12 mouse cellular contexts compared by ENCODE assay signal in genomic region chr7:128332896-128333295, GRCm38 (mm10). TPM values are rescaled to one million over a fixed set of nuclear protein-coding genes. Genes with fewer than 3 reads are reported as not detected.
DNase-seq lines count a peak whose midpoint lies in the region; ATAC-seq and TF ChIP-seq lines count a peak whose summit lies in the region.
"Had no signal": no experiment of that assay in that cellular context is flagged by ENCODE, and none has a peak within 500 bp of the region (broad histone marks: within the 10 kb centered on the region; RNA-seq: fewer than 3 reads in every experiment).

No protein-coding gene starts in this region.

- 38% methylated on average over 1 of the region's 1 CpGs for WGBS in kidney, embryonic 15.5 days
- WGBS in lung, postnatal 0 days: 55% methylated on average over 1 of the region's 1 CpGs
- 76% methylated on average over 1 of the region's 1 CpGs for WGBS in hindbrain, embryonic 11.5 days
- WGBS in forebrain, embryonic 10.5 days: 63% methylated on average over 1 of the region's 1 CpGs
- WGBS in forebrain, embryonic 13.5 days: 94% methylated on average over 1 of the region's 1 CpGs

- peak; percentile 46 for TF ChIP-seq CTCF in lung, postnatal 0 days (IDR thresholded peaks at IDR 0.05)

- H3K4me2 ChIP-seq in kidney, embryonic 15.5 days: no peak overlapping the region
- no peak overlapping the region for H3K4me2 ChIP-seq in lung, postnatal 0 days (replicated peaks; ENCODE audit: low read depth, low read length)
- H3K4me2 ChIP-seq in hindbrain, embryonic 11.5 days (replicated peaks; ENCODE audit: low read depth, low read length): no peak overlapping the region
- no peak overlapping the region for H3K4me2 ChIP-seq in forebrain, embryonic 13.5 days
- H3K4me2 ChIP-seq: embryonic facial prominence, embryonic 13.5 days; heart, embryonic 13.5 days; midbrain, embryonic 13.5 days had no signal

- no peaks in the 10 kb centered on the region for H3K27me3 ChIP-seq in kidney, embryonic 15.5 days
- no peaks in the 10 kb centered on the region for H3K27me3 ChIP-seq in lung, postnatal 0 days (replicated peaks; ENCODE audit: insufficient read depth, low read length)
- H3K27me3 ChIP-seq in hindbrain, embryonic 11.5 days (ENCODE audit: control insufficient read depth, insufficient read depth, low read length): no peaks in the 10 kb centered on the region
- no peaks in the 10 kb centered on the region for H3K27me3 ChIP-seq in forebrain, embryonic 10.5 days (ENCODE audit: poor library complexity, severe bottlenecking)
- H3K27me3 ChIP-seq in forebrain, embryonic 13.5 days: no peaks in the 10 kb centered on the region
- H3K27me3 ChIP-seq: embryonic facial prominence, embryonic 13.5 days; heart, embryonic 13.5 days; midbrain, embryonic 13.5 days had no signal

- TF ChIP-seq EP300 in lung, postnatal 0 days (IDR thresholded peaks at IDR 0.05): no peak

- no peaks in the 10 kb centered on the region for H3K36me3 ChIP-seq in kidney, embryonic 15.5 days
- H3K36me3 ChIP-seq in lung, postnatal 0 days (ENCODE audit: insufficient read depth, low read length): no peaks in the 10 kb centered on the region
- H3K36me3 ChIP-seq in hindbrain, embryonic 11.5 days (ENCODE audit: control insufficient read depth, insufficient read depth, low read length): no peaks in the 10 kb centered on the region
- no peaks in the 10 kb centered on the region for H3K36me3 ChIP-seq in forebrain, embryonic 10.5 days (replicated peaks)
- no peaks in the 10 kb centered on the region for H3K36me3 ChIP-seq in forebrain, embryonic 13.5 days (ENCODE audit: poor library complexity, severe bottlenecking)
- H3K36me3 ChIP-seq: embryonic facial prominence, embryonic 13.5 days; heart, embryonic 13.5 days; midbrain, embryonic 13.5 days had no signal

- peak; percentile 4 for DNase-seq in urinary bladder, postnatal 14 days (ENCODE audit: low spot score)
- DNase-seq in urinary bladder, postnatal 10 days (ENCODE audit: low spot score): no peak
- DNase-seq in lung, postnatal 0 days (ENCODE audit: low spot score): peak; percentile 77
- DNase-seq in hindbrain, embryonic 11.5 days (ENCODE audit: low spot score): no peak
- DNase-seq in frontal cortex, adult 2 months (ENCODE audit: extremely low spot score in 1 of 2, low spot score in 1 of 2): no peak
- DNase-seq in forebrain, embryonic 10.5 days (ENCODE audit: extremely low spot score, low spot score): no peak
- DNase-seq: thymus, postnatal 36 days had no signal

- H3K4me1 ChIP-seq in kidney, embryonic 15.5 days: peaks cover 13% of the 10 kb centered on the region
- no peaks in the 10 kb centered on the region for H3K4me1 ChIP-seq in lung, postnatal 0 days (ENCODE audit: insufficient read depth, low read depth, low read length)
- H3K4me1 ChIP-seq in hindbrain, embryonic 11.5 days (replicated peaks; ENCODE audit: control insufficient read depth, insufficient read depth, low read length): no peaks in the 10 kb centered on the region
- peaks cover 6% of the 10 kb centered on the region; the same call in 1 of the 2 replicates for H3K4me1 ChIP-seq in forebrain, embryonic 10.5 days
- no peaks in the 10 kb centered on the region for H3K4me1 ChIP-seq in forebrain, embryonic 13.5 days
- H3K4me1 ChIP-seq: heart, embryonic 13.5 days had no signal

- no peak overlapping the region for H3K9ac ChIP-seq in kidney, embryonic 15.5 days
- no peak overlapping the region for H3K9ac ChIP-seq in lung, postnatal 0 days (replicated peaks; ENCODE audit: low read depth)
- no peak overlapping the region for H3K9ac ChIP-seq in hindbrain, embryonic 11.5 days (ENCODE audit: low read depth, low read length)
- no peak overlapping the region for H3K9ac ChIP-seq in forebrain, embryonic 13.5 days
- H3K9ac ChIP-seq: embryonic facial prominence, embryonic 13.5 days; heart, embryonic 13.5 days; midbrain, embryonic 13.5 days had no signal

- H3K27ac ChIP-seq in kidney, embryonic 15.5 days: peak overlapping the region; percentile 81
- H3K27ac ChIP-seq in lung, postnatal 0 days (ENCODE audit: low read length): peak overlapping the region; percentile 52
- no peak overlapping the region for H3K27ac ChIP-seq in hindbrain, embryonic 11.5 days (ENCODE audit: low read depth, low read length)
- no peak overlapping the region for H3K27ac ChIP-seq in forebrain, embryonic 10.5 days
- no peak overlapping the region for H3K27ac ChIP-seq in forebrain, embryonic 13.5 days
- H3K27ac ChIP-seq: embryonic facial prominence, embryonic 13.5 days; heart, embryonic 13.5 days; midbrain, embryonic 13.5 days had no signal

- no peaks in the 10 kb centered on the region for H3K9me3 ChIP-seq in kidney, embryonic 15.5 days (replicated peaks)
- no peaks in the 10 kb centered on the region for H3K9me3 ChIP-seq in lung, postnatal 0 days (ENCODE audit: low read length)
- no peaks in the 10 kb centered on the region for H3K9me3 ChIP-seq in hindbrain, embryonic 11.5 days (ENCODE audit: control insufficient read depth, low read length)
- H3K9me3 ChIP-seq in forebrain, embryonic 10.5 days: peaks cover 3% of the 10 kb centered on the region; the same call in 1 of the 2 replicates
- no peaks in the 10 kb centered on the region; the same call in none of the 2 replicates for H3K9me3 ChIP-seq in forebrain, embryonic 13.5 days (replicated peaks)
- H3K9me3 ChIP-seq: embryonic facial prominence, embryonic 13.5 days; heart, embryonic 13.5 days; midbrain, embryonic 13.5 days had no signal

- ATAC-seq in kidney, embryonic 15.5 days (replicated peaks; ENCODE audit: low FRiP score): peak; percentile 87
- ATAC-seq in lung, postnatal 0 days: peak; percentile 85
- ATAC-seq in hindbrain, embryonic 11.5 days (ENCODE audit: low FRiP score): no peak
- ATAC-seq in forebrain, embryonic 13.5 days: no peak
- ATAC-seq: midbrain, embryonic 13.5 days had no signal

- H3K4me3 ChIP-seq in kidney, embryonic 15.5 days (replicated peaks): no peak overlapping the region
- no peak overlapping the region for H3K4me3 ChIP-seq in lung, postnatal 0 days (ENCODE audit: low read depth, low read length)
- H3K4me3 ChIP-seq in hindbrain, embryonic 11.5 days (ENCODE audit: low read depth, low read length): no peak overlapping the region
- no peak overlapping the region for H3K4me3 ChIP-seq in forebrain, embryonic 10.5 days
- H3K4me3 ChIP-seq in forebrain, embryonic 13.5 days: no peak overlapping the region
- H3K4me3 ChIP-seq: embryonic facial prominence, embryonic 13.5 days; heart, embryonic 13.5 days; midbrain, embryonic 13.5 days had no signal

RNA-seq across cellular contexts. Expression of gene BC017158, which starts 34.9 kb away (rescaled TPM):
- 29.1 and 31.7 TPM in 2 replicates for polyA plus RNA-seq in kidney, embryonic 15.5 days (2015; fragmentation: Nextera tagmentation; extraction: Ambion mirVana)
- 15.7 and 16.7 TPM in 2 replicates for polyA plus RNA-seq in lung, postnatal 0 days (2015; fragmentation: Nextera tagmentation; extraction: Ambion mirVana)
- polyA plus RNA-seq in hindbrain, embryonic 11.5 days (2014; fragmentation: Nextera tagmentation; extraction: Ambion mirVana): 18.3 and 22.0 TPM in 2 replicates
- 34.2 and 35.5 TPM in 2 replicates for polyA plus RNA-seq in frontal cortex, adult 2 months (2012; rRNA removed)
- polyA plus RNA-seq in forebrain, embryonic 10.5 days (2016; fragmentation: Nextera tagmentation; extraction: Ambion mirVana): 22.0 and 26.2 TPM in 2 replicates
- polyA plus RNA-seq in forebrain, embryonic 13.5 days (2015; fragmentation: Nextera tagmentation; extraction: Ambion mirVana): 11.4 and 12.1 TPM in 2 replicates

Comparison
In these comparisons a context has a peak if more than half of its experiments do, and no peak if none do; other contexts are left out.
1. DNase-seq: peak in urinary bladder, postnatal 14 days (single experiment) and lung, postnatal 0 days (single experiment); none in urinary bladder, postnatal 10 days (single experiment), hindbrain, embryonic 11.5 days (single experiment), frontal cortex, adult 2 months (0 of 2) and forebrain, embryonic 10.5 days (single experiment).
2. ATAC-seq: peak in kidney, embryonic 15.5 days (single experiment) and lung, postnatal 0 days (single experiment); none in hindbrain, embryonic 11.5 days (single experiment) and forebrain, embryonic 13.5 days (single experiment).
3. H3K27ac ChIP-seq: peak in kidney, embryonic 15.5 days (single experiment) and lung, postnatal 0 days (single experiment); none in hindbrain, embryonic 11.5 days (single experiment), forebrain, embryonic 10.5 days (single experiment) and forebrain, embryonic 13.5 days (single experiment).